Mouse (Mus musculus): ENCODE measurements around the gene Gm45623.

Gene Gm45623

DNA sequence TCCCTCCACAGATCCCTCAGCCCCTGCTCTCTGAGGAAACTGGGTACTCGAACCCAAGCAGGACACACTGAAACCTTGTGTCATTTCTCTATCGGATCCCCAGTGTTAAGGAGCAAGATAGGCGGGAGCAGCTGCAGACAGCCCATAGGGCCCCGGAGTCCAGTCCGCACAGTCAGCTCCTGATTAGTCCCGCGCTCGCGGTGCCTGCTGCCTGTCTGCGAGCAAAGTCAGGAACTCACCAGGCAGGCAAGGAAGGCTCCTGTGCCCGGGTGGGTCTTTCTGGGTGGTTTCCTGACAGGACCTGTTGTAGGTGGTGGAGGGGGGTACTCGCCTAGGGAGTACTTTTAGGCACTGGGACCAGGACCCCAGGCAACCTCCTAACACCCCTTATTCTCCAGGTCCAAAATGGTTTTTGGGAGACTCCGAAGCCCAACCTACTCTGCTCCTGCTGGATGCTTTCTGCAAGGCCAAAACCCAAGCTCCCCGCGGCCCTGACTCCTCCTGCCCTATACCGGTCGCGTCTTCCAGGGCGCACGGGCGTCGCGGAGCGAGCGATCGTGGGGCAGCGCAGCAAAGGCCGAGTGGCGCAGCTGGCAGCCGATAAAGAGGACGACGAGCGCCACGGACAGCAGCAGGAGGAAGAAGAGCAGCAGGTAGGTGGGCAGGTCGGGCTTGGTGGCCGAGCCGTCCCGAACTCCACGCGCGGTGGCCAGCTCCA, 994 bp downstream of the Gm45623 start:
- DNase-seq (ENCODE audit: low read depth, low spot score): no peak

DNA sequence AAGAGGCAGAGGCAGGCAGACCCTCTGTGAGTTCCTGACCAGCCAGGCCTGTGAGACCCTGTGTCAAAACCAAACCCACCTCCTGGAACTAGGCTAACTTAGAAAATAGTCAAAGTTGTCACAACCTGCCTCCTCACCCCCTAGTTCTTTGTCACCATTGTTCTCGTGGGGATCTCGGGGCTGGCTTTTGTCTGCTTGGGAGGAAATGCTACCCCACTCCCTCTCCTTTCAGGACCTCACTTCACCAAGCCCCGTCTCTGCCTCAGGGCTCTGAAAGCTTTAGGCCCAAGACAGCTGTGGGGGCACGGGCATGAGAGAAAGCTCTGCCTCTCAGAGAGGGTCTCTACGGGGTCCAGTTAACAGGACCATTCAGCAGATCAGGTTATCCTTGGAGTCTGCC, 1.9 kb downstream of the Gm45623 start:
- no peak for DNase-seq (ENCODE audit: low read depth, low spot score)

DNA sequence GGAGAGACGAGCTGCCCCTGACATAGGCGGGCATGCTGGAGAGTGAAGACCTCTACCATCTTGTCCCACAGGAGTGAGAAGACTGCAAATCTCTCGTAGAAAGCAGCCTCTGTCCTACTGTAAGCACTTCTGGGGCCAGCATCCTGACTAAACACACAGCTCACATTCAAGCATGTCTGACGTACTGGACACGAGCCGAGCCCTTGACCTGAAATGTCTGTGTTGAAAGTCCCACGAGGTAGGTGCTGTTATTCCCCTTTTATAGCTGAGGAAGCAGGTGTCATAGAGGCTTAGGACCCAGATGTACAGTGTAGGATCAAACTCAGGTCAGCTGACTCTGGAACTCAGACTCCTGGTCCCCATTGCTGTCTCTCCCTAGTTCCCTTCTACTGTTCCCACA, 4.2 kb downstream of the Gm45623 start:
- DNase-seq (ENCODE audit: low read depth, low spot score): no peak

DNA sequence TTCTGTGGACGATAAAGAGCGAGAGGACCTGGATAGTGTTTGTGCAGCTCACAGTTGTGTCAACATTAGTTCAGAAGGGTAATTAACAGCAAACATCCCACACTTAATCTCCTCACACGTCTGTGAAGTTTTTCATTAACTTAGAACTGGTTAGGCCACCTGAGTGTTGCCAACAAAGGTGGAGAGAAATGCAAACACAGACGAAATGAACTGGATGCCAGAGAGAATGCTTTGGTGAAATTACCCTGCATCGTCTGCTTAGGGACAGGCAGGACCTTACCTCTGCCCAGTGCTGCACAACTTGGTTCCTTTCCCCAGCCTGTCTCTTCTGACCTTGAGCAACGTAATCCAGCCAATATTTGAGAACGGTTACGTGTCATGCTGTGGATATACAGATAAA, 6.1 kb downstream of the Gm45623 start:
- no peak for DNase-seq (ENCODE audit: low read depth, low spot score)

DNA sequence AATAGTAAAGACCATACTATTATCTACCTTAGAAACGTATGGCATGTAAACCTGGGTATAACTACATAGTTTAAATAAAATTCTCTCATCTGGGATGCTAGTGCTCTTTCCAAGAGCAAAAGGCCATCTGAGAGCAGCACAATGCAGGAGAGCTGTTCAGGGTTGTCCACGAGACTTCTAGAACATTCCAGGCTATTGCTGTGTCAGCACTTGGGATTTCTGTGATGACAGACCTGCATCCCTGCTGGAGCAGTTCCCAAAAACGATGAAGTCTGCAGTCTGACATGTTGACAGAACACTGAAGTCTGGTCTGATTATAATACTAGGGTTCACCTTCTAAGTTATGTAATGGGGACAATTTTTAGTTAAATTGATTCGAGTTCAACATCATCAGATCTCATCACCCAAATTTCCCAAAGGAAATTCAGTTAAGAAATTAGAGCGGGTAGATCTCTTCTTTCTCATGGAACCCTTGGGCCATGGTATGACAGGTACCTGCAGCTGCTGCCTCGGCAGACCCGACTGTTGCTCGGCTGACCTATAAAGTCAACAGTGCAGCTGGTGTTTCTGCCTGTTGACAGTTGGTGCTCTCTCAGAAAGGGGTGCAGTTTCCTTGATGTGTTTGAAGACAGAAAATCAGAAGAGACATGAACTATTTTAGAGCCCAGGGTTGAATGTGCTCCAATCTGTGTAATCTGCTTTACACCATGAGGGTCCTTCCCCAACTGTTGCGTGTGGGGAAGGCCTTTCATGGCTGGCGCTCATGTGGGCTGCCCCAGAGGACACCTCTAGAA, 6.7 kb downstream of the Gm45623 start:
- DNase-seq (ENCODE audit: low read depth, low spot score): no peak

DNA sequence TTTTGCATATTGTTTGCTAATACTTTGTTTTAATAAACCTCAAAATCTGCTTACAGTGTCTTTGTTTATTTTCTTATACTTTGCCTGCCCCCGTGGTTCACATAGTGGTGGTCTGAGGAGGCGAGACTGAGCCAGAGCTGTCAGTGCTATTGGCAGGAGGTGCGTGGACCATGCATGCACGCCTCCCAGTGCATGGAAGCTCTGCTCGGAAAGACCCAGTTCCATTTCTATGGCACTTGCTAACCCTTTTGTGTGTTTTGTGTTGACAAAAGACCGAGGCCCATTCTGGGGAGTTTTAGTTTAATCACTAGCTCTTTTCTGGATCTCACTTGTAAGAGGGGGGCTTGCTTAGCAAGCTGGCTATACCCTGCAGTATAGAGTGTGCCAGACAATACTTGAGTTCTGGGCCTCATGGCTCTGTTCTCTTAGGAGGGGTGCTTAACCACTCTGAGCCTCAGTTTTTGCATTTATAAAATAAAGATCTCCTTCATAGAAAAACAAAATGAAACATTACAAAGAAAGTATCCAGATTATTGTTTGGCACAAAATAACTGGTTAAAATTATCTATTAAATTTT, 11.2 kb downstream of the Gm45623 start:
- DNase-seq (ENCODE audit: low read depth, low spot score): no peak

DNA sequence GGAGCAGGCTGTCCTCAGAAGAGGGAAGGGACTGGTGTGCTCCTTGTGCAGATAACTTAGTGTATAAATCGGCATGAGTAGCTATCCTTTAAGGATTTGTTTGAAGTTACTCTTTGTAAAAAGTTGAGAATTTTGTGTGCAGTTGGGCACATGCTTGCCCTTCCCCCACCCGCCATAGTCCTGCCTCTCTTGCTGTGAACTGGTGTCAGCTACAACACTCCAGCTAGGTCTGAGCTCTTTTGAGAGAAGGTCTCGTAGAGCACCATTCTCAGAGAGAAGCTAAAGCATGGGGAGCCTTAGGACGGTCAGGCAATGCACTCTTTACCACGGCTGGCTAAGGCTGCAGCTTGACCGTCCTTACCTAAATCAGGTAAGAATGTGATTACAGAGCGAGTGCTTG, 11.9 kb downstream of the Gm45623 start:
- no peak for DNase-seq (ENCODE audit: low read depth, low spot score)

DNA sequence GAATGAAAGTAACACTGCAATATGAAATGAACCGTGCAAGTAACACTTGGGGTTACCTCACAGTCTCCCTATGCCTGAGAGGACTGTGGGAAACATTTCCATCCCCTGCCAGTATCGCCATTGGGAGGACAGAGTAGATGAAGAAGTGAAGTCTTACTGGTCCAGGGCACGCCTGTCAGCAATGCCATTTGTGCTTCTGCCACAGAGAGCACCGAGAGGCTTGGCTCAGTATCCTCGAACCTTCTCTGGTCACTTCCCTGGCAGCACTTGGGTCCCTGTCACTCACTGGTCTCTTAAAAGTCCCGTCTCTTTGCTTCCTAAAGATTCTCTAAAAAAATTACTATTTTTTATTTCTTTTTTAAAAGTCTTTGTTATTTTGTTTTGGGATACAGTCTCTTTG, 13.1 kb downstream of the Gm45623 start:
- no peak for DNase-seq (ENCODE audit: low read depth, low spot score)

DNA sequence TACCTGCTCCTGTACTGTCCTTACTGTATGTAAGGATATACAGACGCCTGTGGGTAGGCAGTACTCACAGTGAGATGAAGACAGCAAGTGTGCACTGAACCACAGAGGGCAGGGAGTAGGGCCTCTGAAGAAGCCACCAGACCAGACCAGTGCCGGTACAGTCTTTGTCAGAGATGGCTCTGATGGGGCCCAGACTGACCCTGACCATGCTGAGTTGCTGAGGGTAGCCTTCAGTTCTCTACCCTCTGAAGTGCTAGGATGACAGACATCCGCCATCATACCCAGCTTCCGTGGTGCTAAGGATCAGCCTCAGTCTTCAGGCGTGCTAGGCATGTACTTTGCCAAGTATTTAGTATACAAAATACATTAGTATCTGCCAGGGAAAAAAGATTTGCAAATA, 14.1 kb downstream of the Gm45623 start:
- no peak for DNase-seq (ENCODE audit: low read depth, low spot score)

DNA sequence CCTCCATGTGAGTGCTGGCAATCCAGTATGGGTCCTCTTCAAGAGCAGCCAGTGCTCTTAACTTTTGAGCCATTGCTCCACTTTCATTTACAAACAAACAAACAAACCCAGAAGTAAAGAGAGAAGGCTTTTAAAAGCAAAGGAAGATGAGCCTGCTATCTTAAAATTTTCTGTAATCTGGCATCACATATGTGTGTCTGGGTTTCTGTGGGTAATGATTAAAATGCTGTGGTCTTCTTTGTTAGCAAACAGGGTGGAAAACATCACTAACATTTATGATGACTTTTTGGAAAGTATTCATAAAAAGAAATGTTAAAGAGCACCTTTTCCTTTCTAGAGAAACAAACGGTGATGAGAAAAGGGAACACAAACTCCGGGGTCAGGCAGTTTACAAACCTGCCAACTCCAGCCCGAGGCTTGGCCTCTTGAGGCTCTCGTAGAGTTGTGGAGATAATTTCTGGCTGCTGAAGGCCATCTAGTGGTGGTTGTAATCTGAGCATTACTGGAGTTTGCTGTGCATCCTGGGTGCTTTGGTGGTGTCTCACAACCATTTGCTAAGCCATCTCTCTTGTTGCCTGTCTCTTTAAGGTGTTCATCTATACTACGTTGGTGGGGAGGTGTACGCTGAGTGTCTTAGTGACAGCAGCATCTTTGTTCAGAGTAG, 18.3 kb downstream of the Gm45623 start:
- no peak for DNase-seq (ENCODE audit: low read depth, low spot score)

DNA sequence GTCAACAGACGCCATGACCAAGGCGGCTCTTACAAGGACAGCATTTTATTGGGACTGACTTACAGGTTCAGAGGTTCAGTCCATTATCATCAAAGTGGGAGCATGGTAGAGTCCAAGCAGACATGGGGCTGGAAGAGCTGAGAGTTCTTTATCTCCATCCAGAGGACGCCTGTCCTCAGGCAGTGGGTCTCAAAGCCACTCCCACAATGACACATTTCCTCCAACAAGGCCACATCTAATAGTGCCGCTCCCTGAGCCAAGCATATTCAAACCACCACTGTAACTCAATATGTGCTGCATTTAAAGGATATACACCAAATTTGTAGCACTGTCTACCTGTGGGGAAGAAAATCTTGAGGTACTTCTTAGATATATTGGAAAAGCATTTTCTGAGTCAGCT, 19.0 kb downstream of the Gm45623 start:
- DNase-seq (ENCODE audit: low read depth, low spot score): no peak

DNA sequence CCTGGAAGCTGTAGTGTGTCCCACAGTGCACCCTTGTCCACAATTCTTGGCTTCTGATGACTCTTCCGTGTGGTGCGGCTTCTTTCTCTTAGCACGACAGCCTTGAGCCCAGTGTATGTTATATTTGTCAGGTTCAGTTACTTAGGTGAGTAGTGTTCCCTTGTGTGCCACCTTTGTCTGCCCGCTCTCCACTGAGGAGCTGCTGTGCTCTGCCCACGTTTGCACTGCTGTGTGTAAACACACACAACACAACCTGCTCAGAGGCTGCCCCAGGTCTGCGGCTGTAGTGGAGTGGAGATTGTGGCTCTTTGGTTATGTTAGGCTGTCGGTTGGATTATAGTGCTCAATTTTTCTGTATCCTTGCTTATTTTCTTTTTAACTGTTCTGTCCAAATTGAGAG, 24.6 kb downstream of the Gm45623 start:
- DNase-seq (ENCODE audit: low read depth, low spot score): no peak

DNA sequence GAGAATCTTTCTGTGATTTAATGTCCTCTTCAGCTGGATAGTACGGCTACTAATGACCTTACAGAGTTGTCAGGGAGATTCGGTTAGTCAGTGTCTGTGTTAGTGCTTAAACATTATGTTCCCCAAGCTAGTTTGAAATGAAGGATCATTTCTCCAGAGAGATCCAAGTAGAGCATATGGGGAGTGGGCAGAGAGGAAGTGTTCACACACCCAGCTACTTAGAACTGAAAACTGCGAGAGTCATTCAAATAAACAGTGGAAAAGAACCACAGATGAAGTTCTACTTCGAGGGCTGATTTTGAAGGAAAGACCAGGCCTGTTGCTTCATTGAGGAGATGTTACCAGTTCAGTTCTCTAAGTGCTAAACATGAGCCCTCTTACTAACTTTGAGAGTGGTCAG, 27.1 kb downstream of the Gm45623 start:
- no peak for DNase-seq (ENCODE audit: low read depth, low spot score)

DNA sequence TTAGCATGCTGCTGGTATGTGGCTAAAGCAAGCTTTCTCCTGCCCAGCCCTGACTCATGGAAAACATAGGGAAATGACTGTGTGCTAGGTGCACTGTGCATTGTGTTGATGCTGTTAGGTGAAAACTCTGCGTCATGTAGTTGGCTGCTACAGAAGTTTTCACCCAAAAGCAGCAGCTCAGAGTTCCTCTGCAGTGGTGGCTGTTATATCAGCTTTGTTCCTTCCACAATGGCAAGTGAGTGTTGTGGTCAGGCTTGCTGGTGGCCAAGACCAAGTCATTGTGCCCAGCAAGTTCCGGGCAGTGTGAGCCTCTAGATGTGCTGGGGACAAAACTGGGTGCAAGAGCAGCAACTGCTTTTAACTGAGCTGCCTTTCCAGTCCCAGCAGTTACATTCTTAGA, 41.4 kb downstream of the Gm45623 start:
- no peak for DNase-seq (ENCODE audit: low read depth, low spot score)

DNA sequence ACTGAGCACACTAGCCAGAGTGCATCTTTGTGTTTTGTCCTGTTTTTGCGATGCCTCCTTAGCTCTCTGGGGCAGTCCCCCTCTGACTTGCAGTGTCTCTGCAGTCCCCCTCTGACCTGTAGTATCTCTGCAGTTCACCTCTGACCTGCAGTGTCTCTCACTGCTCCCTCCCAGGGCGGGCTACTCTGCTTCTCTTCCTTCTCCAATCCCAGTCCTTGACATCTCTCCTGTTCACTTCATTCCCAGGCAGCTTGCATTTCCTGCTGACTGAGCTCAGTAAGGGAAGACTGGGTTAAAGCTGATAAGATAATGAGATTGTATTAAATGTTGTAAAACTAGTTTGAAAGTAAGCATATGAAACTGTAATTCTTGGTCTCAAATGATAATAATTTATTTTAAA, 43.0 kb downstream of the Gm45623 start:
- no peak for DNase-seq (ENCODE audit: low read depth, low spot score)

DNA sequence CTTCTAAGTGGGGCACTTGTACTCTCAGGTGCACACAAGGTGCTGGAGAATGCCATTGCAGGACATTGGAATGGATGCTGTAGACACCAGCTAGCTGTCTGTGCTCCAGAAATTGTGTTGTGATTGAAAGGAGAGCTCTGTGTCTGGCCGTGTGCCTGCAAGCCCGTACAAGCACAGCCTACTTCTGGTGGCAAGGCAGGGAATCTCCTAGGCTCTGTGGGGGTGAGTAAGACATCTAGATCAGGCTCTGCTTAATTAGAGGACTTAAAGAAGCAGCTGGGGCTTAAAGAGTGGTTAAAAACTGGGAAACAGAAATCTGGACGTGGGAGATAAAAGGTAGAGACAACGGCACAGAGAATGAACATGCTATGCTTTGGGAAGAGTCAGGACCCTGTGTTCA, 46.0 kb downstream of the Gm45623 start:
- no peak for DNase-seq (ENCODE audit: low read depth, low spot score)

DNA sequence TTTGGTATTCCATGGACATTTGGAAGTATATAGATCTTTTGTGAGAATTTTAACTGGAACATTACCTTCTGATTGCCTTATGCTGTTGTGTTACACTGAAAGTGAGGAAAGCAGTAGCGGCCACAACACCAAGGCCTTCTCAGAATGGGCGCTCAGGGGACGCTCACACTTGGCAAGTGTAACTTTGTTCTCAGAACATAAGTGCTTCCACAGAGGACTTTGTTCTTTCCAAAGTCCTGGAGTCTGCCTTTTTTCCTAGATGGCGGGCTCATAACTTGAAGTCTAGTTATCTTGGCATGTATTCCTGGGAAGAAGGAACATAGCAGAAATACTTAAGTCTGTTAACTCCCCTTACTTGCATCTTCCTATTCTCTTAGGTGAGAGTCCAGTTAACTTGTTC, 46.5 kb downstream of the Gm45623 start:
- DNase-seq (ENCODE audit: low read depth, low spot score): no peak

DNA sequence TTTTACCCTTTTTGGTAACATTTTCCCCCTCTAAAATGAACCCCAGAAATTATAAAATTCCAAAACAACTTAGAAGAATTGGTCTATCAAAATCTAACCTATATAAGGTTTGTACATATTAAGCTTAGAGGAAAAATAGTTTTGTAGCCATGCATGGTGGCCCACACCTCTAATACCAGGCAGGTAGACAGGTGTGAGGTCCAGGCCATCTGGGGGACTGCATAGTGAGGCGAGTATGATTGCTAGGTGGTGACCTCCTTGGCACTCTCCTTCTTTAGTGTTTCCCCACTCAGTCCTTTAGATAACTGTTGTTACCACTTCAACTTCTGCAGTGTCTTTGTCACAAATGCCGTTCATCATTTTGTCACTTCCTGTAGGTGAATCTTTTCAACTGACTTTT, 49.0 kb downstream of the Gm45623 start:
- DNase-seq (ENCODE audit: low read depth, low spot score): no peak

DNA sequence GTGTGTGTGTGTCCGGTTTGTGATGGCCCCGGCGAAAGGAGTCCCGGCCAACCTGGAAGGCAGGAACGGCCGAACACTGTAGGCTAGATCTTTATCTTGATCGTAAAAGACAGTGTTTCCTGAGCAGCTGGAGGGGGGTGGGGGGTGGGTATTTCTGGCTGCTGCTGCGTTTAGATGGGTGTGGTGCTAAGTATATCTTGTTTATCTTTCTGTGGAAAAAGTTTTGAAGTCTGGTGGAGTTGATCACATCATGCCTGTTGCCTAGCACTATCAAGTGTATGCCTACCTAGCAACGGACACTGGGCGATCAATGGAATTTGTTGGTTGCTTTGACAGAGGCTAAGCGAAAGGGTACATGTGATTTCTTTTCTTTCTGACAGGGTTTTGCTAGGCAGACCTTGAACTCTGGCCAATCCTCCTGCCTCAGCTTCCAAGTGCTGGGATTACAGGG, 49.7 kb downstream of the Gm45623 start:
- DNase-seq (ENCODE audit: low read depth, low spot score): no peak

DNA sequence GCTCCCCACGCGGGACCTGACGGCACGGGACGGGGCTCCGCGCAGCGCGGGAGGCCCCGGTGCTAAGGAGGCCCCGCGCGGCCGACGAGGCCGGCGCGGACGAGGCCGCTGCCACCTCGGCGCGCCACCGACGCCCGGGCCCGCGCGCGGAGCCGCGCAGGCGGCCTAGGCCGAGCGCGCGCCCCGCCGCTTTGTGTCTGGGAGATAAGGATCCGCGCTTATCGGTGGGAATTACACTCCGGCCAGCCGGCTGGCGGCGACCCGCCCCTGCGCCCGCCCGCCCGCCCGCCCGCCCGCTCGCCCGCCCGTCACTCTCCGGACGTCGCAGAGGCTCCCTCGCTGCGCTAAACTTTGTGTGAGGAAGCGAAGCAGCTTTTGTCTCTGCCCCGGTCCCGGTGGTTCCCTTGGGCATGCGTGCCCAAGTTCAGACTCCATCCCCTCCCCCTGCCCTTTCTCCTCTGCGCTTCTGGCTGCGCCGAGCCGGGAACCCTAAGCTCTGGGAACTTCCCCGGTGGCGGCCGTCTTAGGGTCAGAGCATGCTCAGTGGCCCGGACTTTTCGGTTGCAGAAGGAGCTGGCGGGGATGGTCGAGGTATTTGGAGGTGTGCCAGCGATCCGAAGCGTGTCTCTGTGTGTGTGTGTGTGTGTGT, 50.3 kb downstream of the Gm45623 start:
- peak; percentile 63 for DNase-seq (ENCODE audit: low read depth, low spot score)

DNA sequence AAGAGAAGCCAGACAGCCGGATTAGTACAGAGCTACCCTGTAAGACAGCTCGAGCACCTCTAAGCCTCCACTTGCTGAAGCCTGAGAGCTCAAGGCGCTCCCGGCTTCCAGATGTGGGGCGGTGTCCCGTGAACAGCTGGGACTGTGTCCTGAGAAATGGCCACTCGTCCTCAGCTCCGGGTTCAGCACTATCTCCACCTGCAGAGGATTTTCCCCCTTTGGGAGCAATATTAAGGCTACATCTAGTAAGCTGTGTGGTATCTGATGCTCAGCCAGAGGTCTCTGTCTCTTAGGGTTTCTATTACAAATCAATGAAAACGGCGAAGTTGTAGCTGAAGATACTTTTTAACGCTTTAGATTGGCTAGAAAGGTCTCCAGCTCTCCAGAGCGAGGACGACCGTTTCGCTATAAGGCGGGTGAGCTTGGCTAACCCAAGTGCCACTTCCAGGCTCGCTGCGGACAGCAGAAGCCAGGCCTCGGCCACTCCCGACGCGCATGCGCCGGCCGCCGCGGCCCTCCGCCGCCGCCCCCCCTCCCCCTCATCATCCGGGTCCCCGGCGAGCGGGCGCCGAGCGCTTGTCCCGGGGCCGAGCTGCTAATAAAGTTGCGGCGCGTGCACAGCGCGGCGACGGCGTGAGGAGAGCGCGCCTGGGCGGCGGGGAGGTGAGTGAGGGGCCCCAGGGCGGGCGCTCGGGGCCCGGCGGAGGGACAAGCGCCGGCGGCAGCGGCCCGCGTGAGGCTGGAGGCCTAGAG, 51.0 kb downstream of the Gm45623 start, which contains the start of gene Smad5:
TSS of gene Smad5 (plus strand) at position 542 of the 753 bp plus-strand sequence.
- DNase-seq (ENCODE audit: low read depth, low spot score): peak; percentile 89
